ENCODE assay signal across 8 mouse cellular contexts in the genomic region with DNA sequence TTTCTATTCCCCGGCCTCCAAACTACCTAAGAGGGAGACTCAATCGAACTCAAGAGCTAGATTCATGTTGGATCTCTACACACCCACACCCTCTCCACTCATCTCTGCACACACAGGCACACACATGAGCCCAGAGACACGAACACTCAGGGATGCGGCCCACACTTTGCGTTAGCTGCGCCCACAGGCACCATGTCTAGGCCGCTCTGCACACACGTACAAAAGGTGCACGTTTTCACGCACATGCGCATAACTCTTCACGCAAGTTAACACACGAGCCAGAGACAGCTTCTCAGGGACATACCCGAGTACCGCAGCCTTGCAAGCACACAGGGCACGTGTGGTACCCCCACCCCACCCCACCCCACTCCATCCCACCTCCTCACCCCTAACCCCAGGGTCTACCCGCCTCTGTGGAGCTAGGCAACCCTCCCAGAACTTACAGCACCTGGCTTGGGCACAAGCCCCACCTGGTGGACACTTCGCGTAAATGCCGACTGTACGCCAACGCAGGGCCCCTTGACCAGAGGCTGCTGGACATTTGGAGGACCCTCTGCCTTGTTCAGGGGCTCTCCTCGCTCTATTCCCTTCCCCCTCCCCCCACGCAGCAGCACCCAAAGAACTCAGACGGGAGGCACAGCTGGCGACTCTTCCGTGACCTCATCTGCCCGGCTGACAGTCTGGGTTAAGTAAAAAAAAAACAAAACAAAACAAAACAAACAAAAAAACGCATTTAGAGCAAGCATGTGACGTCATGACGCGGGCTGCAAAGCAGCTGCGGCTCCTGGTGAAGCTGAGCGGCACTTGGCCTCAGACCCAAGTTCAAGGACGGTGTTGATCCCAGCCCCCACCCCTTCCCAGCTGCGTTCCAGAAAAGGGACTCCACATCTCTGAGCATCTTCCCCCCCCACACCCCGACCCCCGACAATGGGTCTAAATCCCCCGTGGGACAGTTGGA. TPM values are rescaled to one million over a fixed set of nuclear protein-coding genes. Genes with fewer than 3 reads are reported as not detected.
DNase-seq lines count a peak whose midpoint lies in the region; ATAC-seq and TF ChIP-seq lines count a peak whose summit lies in the region.

No protein-coding gene starts in this region.

- TF ChIP-seq CTCF in lung, adult 2 months (IDR thresholded peaks at IDR 0.05; ENCODE audit: insufficient read depth, low read length) = peak; percentile 86

- H3K9me3 ChIP-seq in intestine, embryonic 15.5 days = peaks cover 4% of the 10 kb centered on the region; the same call in 1 of the 2 replicates
- H3K9me3 ChIP-seq in neural tube, embryonic 14.5 days (ENCODE audit: control insufficient read depth, low read length) = no peaks in the 10 kb centered on the region

- H3K36me3 ChIP-seq in intestine, embryonic 15.5 days = no peaks in the 10 kb centered on the region
- no peaks in the 10 kb centered on the region for H3K36me3 ChIP-seq in neural tube, embryonic 14.5 days (ENCODE audit: control insufficient read depth, insufficient read depth, low read length)

- no peaks in the 10 kb centered on the region for H3K27me3 ChIP-seq in intestine, embryonic 15.5 days (replicated peaks)
- no peaks in the 10 kb centered on the region for H3K27me3 ChIP-seq in neural tube, embryonic 14.5 days (ENCODE audit: control insufficient read depth, insufficient read depth, low read length)

- peak overlapping the region; percentile 22 for H3K4me3 ChIP-seq in intestine, embryonic 15.5 days (replicated peaks)
- H3K4me3 ChIP-seq in lung, adult 2 months (replicated peaks; ENCODE audit: extremely low read depth, low read depth, low read length) = no peak overlapping the region
- no peak overlapping the region for H3K4me3 ChIP-seq in neural tube, embryonic 14.5 days (ENCODE audit: low read depth, low read length)

- 0 out of 2 replicates have a peak overlapping the region, but pooled peaks have one; percentile 17 for H3K9ac ChIP-seq in intestine, embryonic 15.5 days
- no peak overlapping the region for H3K9ac ChIP-seq in neural tube, embryonic 14.5 days (replicated peaks; ENCODE audit: low read depth, low read length)

- DNase-seq in urinary bladder, postnatal 25 days (ENCODE audit: low spot score) = peak; percentile 45
- no peak for DNase-seq in urinary bladder, adult 2 months (ENCODE audit: low spot score)
- peak; percentile 65 to 68 for DNase-seq in cerebellum, postnatal 36 days
- peak; percentile 38 to 48 for DNase-seq in gastrocnemius, postnatal 36 days
- peak; percentile 47 for DNase-seq in lung, adult 2 months
- DNase-seq in layer of hippocampus, adult 9-10 months (ENCODE audit: low spot score) = no peak

- intact Hi-C loops in gastrocnemius, postnatal 36 days (cut with DNase I) = loop anchor here (2.0 to 5.0 kb wide), 3 partner anchors 115 to 187 kb away; no protein-coding TSS in a partner anchor

- H3K27ac ChIP-seq in intestine, embryonic 15.5 days = no peak overlapping the region
- no peak overlapping the region for H3K27ac ChIP-seq in neural tube, embryonic 14.5 days (ENCODE audit: low read depth, low read length)

- ATAC-seq in intestine, embryonic 15.5 days = no peak
- 0 out of 2 replicates have a peak, but pooled peaks have one; percentile 18 for ATAC-seq in neural tube, embryonic 14.5 days (ENCODE audit: low read depth)

- H3K4me2 ChIP-seq in intestine, embryonic 15.5 days (replicated peaks) = peak overlapping the region; percentile 61
- H3K4me2 ChIP-seq in neural tube, embryonic 14.5 days (ENCODE audit: low read depth, low read length) = peak overlapping the region; percentile 35

- WGBS in intestine, embryonic 15.5 days = 25% methylated on average over 39 of the region's 39 CpGs
- WGBS in lung, adult 2 months = 23% methylated on average over 39 of the region's 39 CpGs
- 27% methylated on average over 38 of the region's 39 CpGs for WGBS in neural tube, embryonic 14.5 days

- no peak for TF ChIP-seq POLR2A in lung, adult 2 months (IDR thresholded peaks at IDR 0.05; ENCODE audit: borderline replicate concordance, extremely low read depth, low read depth, low read length)

- H3K4me1 ChIP-seq in intestine, embryonic 15.5 days (replicated peaks) = peaks cover 27% of the 10 kb centered on the region
- H3K4me1 ChIP-seq in lung, adult 2 months (ENCODE audit: control insufficient read depth, insufficient read depth, low read length) = peaks cover 4% of the 10 kb centered on the region; the same call in 1 of the 2 replicates
- peaks cover 12% of the 10 kb centered on the region for H3K4me1 ChIP-seq in neural tube, embryonic 14.5 days (ENCODE audit: control insufficient read depth, insufficient read depth, low read length)

RNA-seq across cellular contexts. Expression of gene Cux2, which starts 9.4 kb away (rescaled TPM):
- 4.7 and 5.1 TPM in 2 replicates for polyA plus RNA-seq in urinary bladder, adult 2 months (2012; rRNA removed)
- total RNA-seq in gastrocnemius, postnatal 36 days (2021) = 1 to 10 TPM; 1.9 to 2.3 TPM
- polyA plus RNA-seq in intestine, embryonic 15.5 days (2015; fragmentation: Nextera tagmentation; extraction: Ambion mirVana) = 6.9 and 7.1 TPM in 2 replicates
- 5.6 and 6.4 TPM in 2 replicates for polyA plus RNA-seq in lung, adult 2 months (2012; rRNA removed)
- 25.6 and 31.3 TPM in 2 replicates for polyA plus RNA-seq in neural tube, embryonic 14.5 days (2014; fragmentation: Nextera tagmentation; extraction: Ambion mirVana)

RNA-seq across cellular contexts. Expression of gene Myl2, which starts 41.4 kb away (rescaled TPM):
- not detected in 2 replicates for polyA plus RNA-seq in urinary bladder, adult 2 months (2012; rRNA removed)
- 1,000 to 10,000 TPM in 1 of 2 experiments, 100 to 1,000 TPM in 1; 404 to 1,700 TPM for total RNA-seq in gastrocnemius, postnatal 36 days (2021)
- polyA plus RNA-seq in intestine, embryonic 15.5 days (2015; fragmentation: Nextera tagmentation; extraction: Ambion mirVana) = 0.45 and 0.62 TPM in 2 replicates
- 0.37 TPM in 1 of 2 replicates, not detected in the other for polyA plus RNA-seq in lung, adult 2 months (2012; rRNA removed)
- 0.86 TPM in 1 of 2 replicates, not detected in the other for polyA plus RNA-seq in neural tube, embryonic 14.5 days (2014; fragmentation: Nextera tagmentation; extraction: Ambion mirVana)

Comparison
In these comparisons a context has a peak if more than half of its experiments do, and no peak if none do; other contexts are left out.
1. DNase-seq: peak in urinary bladder, postnatal 25 days (single experiment), cerebellum, postnatal 36 days (2 of 2), gastrocnemius, postnatal 36 days (2 of 2) and lung, adult 2 months (single experiment); none in urinary bladder, adult 2 months (single experiment) and layer of hippocampus, adult 9-10 months (single experiment).